9 mouse cellular contexts compared by ENCODE assay signal in genomic region chr12:85598053-85598452, GRCm38 (mm10). TPM values are rescaled to one million over a fixed set of nuclear protein-coding genes. Genes with fewer than 3 reads are reported as not detected.
A peak's percentile ranks its signal among the peaks of the same experiment; 100 is the strongest.
DNase-seq lines count a peak whose midpoint lies in the region; ATAC-seq and TF ChIP-seq lines count a peak whose summit lies in the region.
"Had no signal": no experiment of that assay in that cellular context is flagged by ENCODE, and none has a peak within 500 bp of the region (broad histone marks: within the 10 kb centered on the region; RNA-seq: fewer than 3 reads in every experiment).

No protein-coding gene starts in this region.

- no peaks in the 10 kb centered on the region for H3K36me3 ChIP-seq in forebrain, embryonic 15.5 days
- H3K36me3 ChIP-seq in liver, embryonic 11.5 days (ENCODE audit: control insufficient read depth, insufficient read depth, low read length): no peaks in the 10 kb centered on the region
- H3K36me3 ChIP-seq in splenic B cell, adult 2 months (ENCODE audit: control insufficient read depth, insufficient read depth, low read length, poor library complexity, severe bottlenecking): no peaks in the 10 kb centered on the region

- peak overlapping the region; percentile 96 for H3K27ac ChIP-seq in left cerebral cortex, adult 2 months
- H3K27ac ChIP-seq in forebrain, embryonic 15.5 days (replicated peaks): no peak overlapping the region
- H3K27ac ChIP-seq in liver, embryonic 11.5 days (ENCODE audit: low read depth, low read length): no peak overlapping the region

- peak overlapping the region; percentile 97 for H3K4me3 ChIP-seq in left cerebral cortex, adult 2 months
- peak overlapping the region; percentile 82 for H3K4me3 ChIP-seq in forebrain, embryonic 15.5 days
- no peak overlapping the region for H3K4me3 ChIP-seq in liver, embryonic 11.5 days (ENCODE audit: low read depth, low read length)

- H3K9ac ChIP-seq in forebrain, embryonic 15.5 days (replicated peaks): no peak overlapping the region; the same call in 1 of the 2 replicates
- no peak overlapping the region for H3K9ac ChIP-seq in liver, embryonic 11.5 days (ENCODE audit: low read depth, low read length)

- H3K4me2 ChIP-seq in forebrain, embryonic 15.5 days (replicated peaks): peak overlapping the region; percentile 94
- H3K4me2 ChIP-seq in liver, embryonic 11.5 days: peak overlapping the region; percentile 83

- 56% methylated on average over 11 of the region's 11 CpGs for WGBS in forebrain, embryonic 15.5 days
- 47% methylated on average over 11 of the region's 11 CpGs for WGBS in liver, embryonic 11.5 days

- intact Hi-C loops in left cerebral cortex, adult 2 months (cut with DNase I): loop anchor here (2.0 kb wide), 1 partner anchor 27 kb away; no protein-coding TSS in a partner anchor
- intact Hi-C loops in left cerebral cortex, postnatal 4 days (cut with DNase I): no loop called here

- H3K9me3 ChIP-seq in forebrain, embryonic 15.5 days: no peaks in the 10 kb centered on the region
- H3K9me3 ChIP-seq in liver, embryonic 11.5 days (ENCODE audit: control insufficient read depth, low read length): no peaks in the 10 kb centered on the region

- ATAC-seq in forebrain, embryonic 15.5 days (replicated peaks): no peak
- ATAC-seq in liver, embryonic 11.5 days (replicated peaks; ENCODE audit: low FRiP score): no peak

- H3K27me3 ChIP-seq in forebrain, embryonic 15.5 days: peaks cover 4% of the 10 kb centered on the region; the same call in 1 of the 2 replicates
- H3K27me3 ChIP-seq in liver, embryonic 11.5 days (replicated peaks; ENCODE audit: control insufficient read depth, insufficient read depth, low read length): peaks cover 49% of the 10 kb centered on the region
- H3K27me3 ChIP-seq in splenic B cell, adult 2 months (ENCODE audit: control insufficient read depth, insufficient read depth, low read length, poor library complexity, severe bottlenecking): no peaks in the 10 kb centered on the region
- H3K27me3 ChIP-seq: Patski had no signal

- DNase-seq in left cerebral cortex, adult 2 months (ENCODE audit: extremely low spot score in 1 of 2, low spot score in 2 of 2): no peak
- no peak for DNase-seq in left cerebral cortex, adult 18-20 months (ENCODE audit: low spot score in 2 of 2)
- DNase-seq in liver, embryonic 11.5 days (ENCODE audit: low spot score): no peak
- DNase-seq in splenic B cell, adult 2 months (ENCODE audit: low read depth, low spot score): peak; percentile 43
- DNase-seq in thymus, postnatal 14 days: no peak
- no peak for DNase-seq in left cerebral cortex, postnatal 4 days
- no peak for DNase-seq in frontal cortex, postnatal 10 days (ENCODE audit: low spot score in 2 of 2)

- TF ChIP-seq CTCF in left cerebral cortex, adult 2 months (IDR thresholded peaks at IDR 0.05): no peak

- peaks cover 35% of the 10 kb centered on the region for H3K4me1 ChIP-seq in forebrain, embryonic 15.5 days
- peaks cover 5% of the 10 kb centered on the region for H3K4me1 ChIP-seq in liver, embryonic 11.5 days (replicated peaks; ENCODE audit: control insufficient read depth, insufficient read depth, low read length)

RNA-seq across cellular contexts. Expression of gene Jdp2, which starts 0.8 kb away (rescaled TPM):
- total RNA-seq in left cerebral cortex, adult 2 months (2021): 10 to 100 TPM; 81.5 to 95.1 TPM
- 10 to 100 TPM; 74.8 to 77.6 TPM for total RNA-seq in left cerebral cortex, adult 18-20 months (2021)
- 0.10 and 0.50 TPM in 2 replicates for polyA plus RNA-seq in forebrain, embryonic 15.5 days (2015; fragmentation: Nextera tagmentation; extraction: Ambion mirVana)
- 0.21 and 0.59 TPM in 2 replicates for polyA plus RNA-seq in liver, embryonic 11.5 days (2014; fragmentation: Nextera tagmentation; extraction: Ambion mirVana)
- total RNA-seq in left cerebral cortex, postnatal 4 days (2021): 10 to 100 TPM; 16.4 to 19.1 TPM
